Mouse (Mus musculus): Measurements from ENCODE around the gene Nol9.

- TF ChIP-seq ZNF384 (IDR thresholded peaks at IDR 0.05; ENCODE audit: low read depth, low read length), result no peak
- TF ChIP-seq ZC3H11A (IDR thresholded peaks at IDR 0.05; ENCODE audit: borderline replicate concordance, low read depth, low read length), result no peak
- TF ChIP-seq MAFK (IDR thresholded peaks at IDR 0.05; ENCODE audit: insufficient read depth, low read depth, low read length), result no peak
- no peak for TF ChIP-seq CHD2 (IDR thresholded peaks at IDR 0.05; ENCODE audit: low read depth, low read length)
- TF ChIP-seq HCFC1 (IDR thresholded peaks at IDR 0.05; ENCODE audit: borderline replicate concordance, insufficient read depth, low read length), result no peak
Measured at GRCm38 (mm10) chr4:152090191-152090590, 51.1 kb downstream of the Nol9 start.
